Mouse (Mus musculus): ENCODE measurements around the gene Erc1. TPM values are rescaled to one million over a fixed set of nuclear protein-coding genes. Genes with fewer than 3 reads are reported as not detected.

Erc1 gene
- polyA plus RNA-seq (2011; ENCODE audit: insufficient read length, low read depth, missing spikeins): 34.1 and 34.9 TPM in 2 replicates

GRCm38 (mm10) chr6:119848034-119848695 lies at the start of gene Erc1:
Erc1 (minus strand) TSS chr6:119848167.
- TF ChIP-seq CTCF (IDR thresholded peaks at IDR 0.05; ENCODE audit: borderline replicate concordance, insufficient read depth, low read length) (no peak), POLR2A (IDR thresholded peaks at IDR 0.05; ENCODE audit: low read depth, low read length) (peak; percentile 70)
- Histone ChIP-seq H3K4me1 (ENCODE audit: control insufficient read depth, insufficient read depth, low read length) (peaks cover 5% of the 10 kb centered on the region; the same call in 1 of the 2 replicates), H3K27ac (ENCODE audit: insufficient read depth, low read length) (peak within 1 kb of the TSS; percentile 92), H3K4me3 (ENCODE audit: insufficient read depth, low read length) (peak within 1 kb of the TSS; percentile 92)

GRCm38 (mm10) chr6:119892711-119893110 lies 44.7 kb upstream of the Erc1 start:
- no peak for TF ChIP-seq CTCF (IDR thresholded peaks at IDR 0.05; ENCODE audit: borderline replicate concordance, insufficient read depth, low read length)
- no peak for TF ChIP-seq POLR2A (IDR thresholded peaks at IDR 0.05; ENCODE audit: low read depth, low read length)
- H3K27ac ChIP-seq (ENCODE audit: insufficient read depth, low read length): no peak overlapping the region
- H3K4me3 ChIP-seq (ENCODE audit: insufficient read depth, low read length): no peak overlapping the region
- no peaks in the 10 kb centered on the region for H3K4me1 ChIP-seq (ENCODE audit: control insufficient read depth, insufficient read depth, low read length)

- TF ChIP-seq POLR2A (IDR thresholded peaks at IDR 0.05; ENCODE audit: low read depth, low read length): no peak
- no peak for TF ChIP-seq CTCF (IDR thresholded peaks at IDR 0.05; ENCODE audit: borderline replicate concordance, insufficient read depth, low read length)
- no peak overlapping the region for H3K4me3 ChIP-seq (ENCODE audit: insufficient read depth, low read length)
- no peaks in the 10 kb centered on the region for H3K4me1 ChIP-seq (ENCODE audit: control insufficient read depth, insufficient read depth, low read length)
- no peak overlapping the region for H3K27ac ChIP-seq (ENCODE audit: insufficient read depth, low read length)
Measured at GRCm38 (mm10) chr6:119883151-119883550, 35.2 kb upstream of the Erc1 start.

- Histone ChIP-seq H3K27ac (ENCODE audit: insufficient read depth, low read length) (no peak overlapping the region), H3K4me3 (ENCODE audit: insufficient read depth, low read length) (no peak overlapping the region), H3K4me1 (ENCODE audit: control insufficient read depth, insufficient read depth, low read length) (no peaks in the 10 kb centered on the region)
- no peak for TF ChIP-seq CTCF (IDR thresholded peaks at IDR 0.05; ENCODE audit: borderline replicate concordance, insufficient read depth, low read length)
- TF ChIP-seq POLR2A (IDR thresholded peaks at IDR 0.05; ENCODE audit: low read depth, low read length): no peak
Measured at GRCm38 (mm10) chr6:119864341-119865034, 16.5 kb upstream of the Erc1 start.

GRCm38 (mm10) chr6:119861519-119861918 lies 13.6 kb upstream of the Erc1 start:
- H3K27ac ChIP-seq (ENCODE audit: insufficient read depth, low read length): no peak overlapping the region; the same call in 1 of the 2 replicates
- TF ChIP-seq POLR2A (IDR thresholded peaks at IDR 0.05; ENCODE audit: low read depth, low read length) (no peak), CTCF (IDR thresholded peaks at IDR 0.05; ENCODE audit: borderline replicate concordance, insufficient read depth, low read length) (no peak)
- H3K4me1 ChIP-seq (ENCODE audit: control insufficient read depth, insufficient read depth, low read length): no peaks in the 10 kb centered on the region
- no peak overlapping the region for H3K4me3 ChIP-seq (ENCODE audit: insufficient read depth, low read length)

GRCm38 (mm10) chr6:119860236-119860635 lies 12.3 kb upstream of the Erc1 start:
- H3K4me1 ChIP-seq (ENCODE audit: control insufficient read depth, insufficient read depth, low read length): peaks cover 3% of the 10 kb centered on the region; the same call in 1 of the 2 replicates
- no peak overlapping the region for H3K4me3 ChIP-seq (ENCODE audit: insufficient read depth, low read length)
- H3K27ac ChIP-seq (ENCODE audit: insufficient read depth, low read length): no peak overlapping the region
- no peak for TF ChIP-seq CTCF (IDR thresholded peaks at IDR 0.05; ENCODE audit: borderline replicate concordance, insufficient read depth, low read length)
- TF ChIP-seq POLR2A (IDR thresholded peaks at IDR 0.05; ENCODE audit: low read depth, low read length): no peak

- TF ChIP-seq CTCF (IDR thresholded peaks at IDR 0.05; ENCODE audit: borderline replicate concordance, insufficient read depth, low read length): no peak
Measured at GRCm38 (mm10) chr6:119855471-119855870, 7.5 kb upstream of the Erc1 start.

GRCm38 (mm10) chr6:119854156-119854555 lies 6.2 kb upstream of the Erc1 start:
- TF ChIP-seq POLR2A (IDR thresholded peaks at IDR 0.05; ENCODE audit: low read depth, low read length) (no peak), CTCF (IDR thresholded peaks at IDR 0.05; ENCODE audit: borderline replicate concordance, insufficient read depth, low read length) (no peak)
- Histone ChIP-seq H3K4me3 (ENCODE audit: insufficient read depth, low read length) (no peak overlapping the region), H3K4me1 (ENCODE audit: control insufficient read depth, insufficient read depth, low read length) (peaks cover 11% of the 10 kb centered on the region; the same call in 1 of the 2 replicates), H3K27ac (ENCODE audit: insufficient read depth, low read length) (no peak overlapping the region)

More at GRCm38 (mm10) chr6:119855471-119855870, 7.5 kb upstream of the Erc1 start:
- Histone ChIP-seq H3K27ac (ENCODE audit: insufficient read depth, low read length) (no peak overlapping the region), H3K4me1 (ENCODE audit: control insufficient read depth, insufficient read depth, low read length) (peaks cover 9% of the 10 kb centered on the region; the same call in 1 of the 2 replicates), H3K4me3 (ENCODE audit: insufficient read depth, low read length) (no peak overlapping the region)

GRCm38 (mm10) chr6:119849858-119850257 lies 1.9 kb upstream of the Erc1 start:
- Histone ChIP-seq H3K4me1 (ENCODE audit: control insufficient read depth, insufficient read depth, low read length) (peaks cover 8% of the 10 kb centered on the region; the same call in 1 of the 2 replicates), H3K4me3 (ENCODE audit: insufficient read depth, low read length) (no peak overlapping the region), H3K27ac (ENCODE audit: insufficient read depth, low read length) (no peak overlapping the region)
- TF ChIP-seq POLR2A (IDR thresholded peaks at IDR 0.05; ENCODE audit: low read depth, low read length) (no peak), CTCF (IDR thresholded peaks at IDR 0.05; ENCODE audit: borderline replicate concordance, insufficient read depth, low read length) (no peak)

GRCm38 (mm10) chr6:119849348-119849709 lies 1.4 kb upstream of the Erc1 start:
- peaks cover 4% of the 10 kb centered on the region; the same call in 1 of the 2 replicates for H3K4me1 ChIP-seq (ENCODE audit: control insufficient read depth, insufficient read depth, low read length)
- H3K27ac ChIP-seq (ENCODE audit: insufficient read depth, low read length): no peak overlapping the region
- TF ChIP-seq POLR2A (IDR thresholded peaks at IDR 0.05; ENCODE audit: low read depth, low read length) (no peak), CTCF (IDR thresholded peaks at IDR 0.05; ENCODE audit: borderline replicate concordance, insufficient read depth, low read length) (no peak)
- 0 out of 2 replicates have a peak overlapping the region, but pooled peaks have one; percentile 89 for H3K4me3 ChIP-seq (ENCODE audit: insufficient read depth, low read length)

Measured in embryonic fibroblast, embryonic 13.5 days (primary cell).